Mouse (Mus musculus): ENCODE measurements at regions not wholly inside any gene's neighbourhood (a gene's known extent, or its start where the extent isn't known, plus 50 kb on each side); places are given as distances from the start of the nearest gene placed in this dataset.

DNA sequence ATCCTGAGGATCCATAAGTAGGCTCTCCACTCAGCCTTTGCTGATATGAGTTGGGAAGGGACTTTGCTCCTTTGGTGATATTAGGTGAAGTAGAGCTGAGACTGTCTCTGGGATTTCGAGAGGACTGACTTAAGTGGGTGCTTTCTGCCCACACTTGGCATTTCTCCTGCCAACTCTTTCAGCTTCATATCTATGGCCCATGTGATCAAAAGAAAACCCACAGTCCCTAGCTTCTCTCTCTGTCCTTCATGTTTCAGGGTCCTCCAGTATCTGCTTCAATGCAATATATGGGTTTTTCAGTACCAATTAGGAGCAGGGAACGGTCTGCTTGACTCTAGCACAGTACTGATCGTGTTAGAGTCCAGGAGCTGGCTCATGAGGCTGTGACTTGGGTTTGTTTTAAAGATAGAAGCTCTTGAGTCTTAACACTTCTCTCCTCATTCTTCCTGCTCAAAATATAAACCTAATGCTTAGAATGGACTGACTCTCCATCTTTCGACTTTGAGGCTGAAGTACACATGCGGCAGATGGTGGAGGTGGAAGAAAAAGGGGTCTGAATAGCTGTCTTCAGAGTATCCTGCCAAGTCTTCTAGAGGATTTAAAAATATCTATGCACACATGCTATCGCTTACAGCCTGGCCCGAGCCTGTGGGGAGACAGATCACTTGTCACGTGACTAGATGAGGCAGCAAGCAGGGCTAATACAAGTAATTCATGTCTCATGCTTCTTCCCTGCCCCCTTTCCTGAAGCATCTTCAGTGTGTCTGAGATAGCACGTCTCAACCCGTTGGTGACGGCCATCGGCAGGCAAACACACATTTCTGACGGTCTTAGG is 189.2 kb downstream of the Mex3b start:
- TF ChIP-seq CTCF (IDR thresholded peaks at IDR 0.05; ENCODE audit: extremely low read depth, insufficient read depth, low read length) (no peak), POLR2A (IDR thresholded peaks at IDR 0.05; ENCODE audit: extremely low read depth, insufficient read depth, low read length) (no peak)
